Mouse (Mus musculus): ENCODE results near the gene Erbb2. TPM values are rescaled to one million over a fixed set of nuclear protein-coding genes. Genes with fewer than 3 reads are reported as not detected.

Erbb2 gene
- total RNA-seq, 2 experiments from 2014 or later, result not detected

DNA sequence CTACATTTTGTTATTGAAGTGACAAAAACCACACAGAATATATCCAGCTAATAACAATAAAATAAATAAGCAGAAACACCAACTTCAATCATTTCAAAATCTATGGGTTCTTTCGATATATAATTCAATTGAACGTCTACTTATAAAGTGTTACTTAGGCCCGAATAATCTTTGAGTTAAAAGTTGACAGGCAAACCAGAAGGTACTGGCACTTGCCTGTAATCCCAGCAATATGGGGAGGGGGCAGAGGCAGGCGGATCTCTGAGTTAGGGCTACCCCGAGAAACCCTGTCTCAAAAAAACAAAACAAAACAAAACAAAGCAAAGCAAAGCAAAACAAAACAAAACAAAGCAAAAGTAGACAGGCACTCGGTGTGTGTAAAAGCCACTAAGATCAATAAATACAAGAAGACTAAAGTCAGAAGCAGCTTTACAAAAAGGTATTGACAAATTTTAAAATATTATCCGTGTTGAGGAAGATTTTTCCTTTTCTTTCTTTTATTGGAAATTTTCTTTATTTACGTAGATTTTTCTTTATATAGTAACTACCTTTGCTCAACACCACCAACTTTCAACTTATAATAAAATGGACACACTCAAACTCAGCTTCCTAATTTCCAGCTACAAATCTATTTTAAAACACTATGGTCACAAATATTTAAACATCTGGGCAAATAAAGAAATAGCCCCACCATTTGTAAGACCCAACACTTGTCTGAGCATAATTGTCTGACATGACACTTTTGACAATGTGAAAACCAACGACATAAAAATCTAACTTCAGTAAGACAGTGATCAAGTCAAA is 63.6 kb downstream of the Erbb2 start:
- no peak for ATAC-seq (replicated peaks; ENCODE audit: low FRiP score, poor library complexity, severe bottlenecking)

DNA sequence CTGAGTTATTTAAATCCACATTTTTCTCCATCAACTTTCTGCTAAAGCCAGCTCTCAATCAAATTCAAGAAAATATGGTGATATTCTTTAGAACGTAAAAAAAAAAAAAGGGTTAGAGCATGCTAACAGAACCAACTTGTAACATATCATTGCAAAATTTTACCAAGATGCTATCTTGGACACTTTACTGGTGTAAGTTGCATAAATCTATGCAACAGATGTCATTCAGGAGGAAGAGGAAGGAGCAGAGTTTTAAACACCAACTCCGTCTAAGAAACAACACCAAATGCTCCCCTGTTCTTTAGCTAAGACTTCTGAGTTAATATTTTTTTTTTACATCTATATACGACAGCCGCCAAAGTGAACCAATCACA is 64.2 kb downstream of the Erbb2 start:
- ATAC-seq (replicated peaks; ENCODE audit: low FRiP score, poor library complexity, severe bottlenecking), result no peak

DNA sequence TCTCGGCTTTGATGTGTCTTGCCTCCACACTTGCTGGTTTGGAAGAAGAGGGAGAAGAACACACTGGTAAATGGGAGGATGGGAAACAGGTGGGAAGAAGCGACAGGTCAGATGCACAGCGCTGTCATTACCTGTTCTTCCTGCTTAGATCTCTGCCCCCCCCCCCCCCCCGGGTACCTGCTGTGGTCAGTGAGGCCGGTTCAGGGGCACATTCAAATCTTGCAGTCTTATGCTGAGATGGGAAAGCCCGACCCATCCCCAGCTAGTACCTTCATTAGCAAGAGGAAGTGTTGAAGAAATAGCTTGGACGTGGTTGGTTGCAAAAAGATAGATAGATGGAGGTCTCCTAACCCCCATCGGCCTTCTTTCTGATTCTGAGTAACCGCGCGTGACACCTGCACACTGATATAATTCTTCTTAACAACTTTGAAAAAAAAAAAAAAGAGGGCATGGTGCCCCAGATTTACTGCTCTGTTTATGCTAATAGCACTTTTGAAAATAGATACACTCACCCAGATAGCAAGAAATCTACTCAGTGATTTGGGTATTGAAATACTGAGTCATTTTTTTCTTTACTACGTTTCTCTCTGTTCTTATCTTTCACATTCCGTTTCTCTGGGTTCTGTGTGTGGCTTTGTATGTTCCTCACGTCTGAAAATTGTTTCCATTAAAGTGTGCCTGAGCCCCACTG is 64.9 kb downstream of the Erbb2 start:
- no peak for ATAC-seq (replicated peaks; ENCODE audit: low FRiP score, poor library complexity, severe bottlenecking)

DNA sequence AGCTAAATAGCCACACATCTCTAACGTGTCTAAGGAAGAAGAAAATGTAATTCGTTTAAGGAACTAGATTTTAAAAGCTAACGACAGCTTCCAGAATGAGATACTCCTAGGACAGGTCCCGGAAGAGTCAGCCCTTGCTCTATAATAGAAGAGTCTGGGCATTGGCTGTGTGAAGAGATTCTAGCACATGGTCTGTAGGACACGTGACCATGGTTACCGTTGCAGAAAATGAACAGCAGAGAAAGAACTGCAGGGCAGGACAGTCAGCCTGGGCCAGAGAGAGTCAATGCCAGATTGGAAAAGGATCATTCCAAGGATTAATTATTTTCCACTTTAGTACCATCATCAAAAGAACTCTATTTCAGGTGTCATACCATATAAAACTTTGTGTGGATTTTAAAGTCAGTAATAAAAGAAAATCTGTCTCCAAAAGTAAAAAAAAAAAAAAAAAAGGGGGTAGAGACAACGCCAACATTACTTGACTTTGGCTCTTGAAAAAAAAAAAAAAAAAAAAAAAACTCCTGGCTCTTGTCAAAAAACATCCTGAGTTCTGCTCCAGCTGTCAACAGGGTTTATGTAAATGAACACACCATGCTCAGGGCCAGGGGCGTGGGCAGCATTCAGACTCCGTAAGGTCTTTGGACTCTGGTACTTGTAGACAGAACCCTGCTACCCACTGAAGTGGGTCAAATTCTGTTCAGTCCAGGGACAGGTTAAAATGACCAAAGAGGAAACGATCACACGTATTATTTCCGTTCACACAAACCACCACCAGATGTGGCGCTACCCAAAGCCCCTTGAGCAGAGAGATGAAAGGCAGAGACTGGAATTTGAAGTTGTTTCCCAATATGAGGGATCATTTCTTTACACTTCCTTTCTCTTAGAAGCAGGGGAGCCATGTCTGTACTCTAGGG is 67.0 kb downstream of the Erbb2 start:
- ATAC-seq (replicated peaks; ENCODE audit: low FRiP score, poor library complexity, severe bottlenecking), result no peak

DNA sequence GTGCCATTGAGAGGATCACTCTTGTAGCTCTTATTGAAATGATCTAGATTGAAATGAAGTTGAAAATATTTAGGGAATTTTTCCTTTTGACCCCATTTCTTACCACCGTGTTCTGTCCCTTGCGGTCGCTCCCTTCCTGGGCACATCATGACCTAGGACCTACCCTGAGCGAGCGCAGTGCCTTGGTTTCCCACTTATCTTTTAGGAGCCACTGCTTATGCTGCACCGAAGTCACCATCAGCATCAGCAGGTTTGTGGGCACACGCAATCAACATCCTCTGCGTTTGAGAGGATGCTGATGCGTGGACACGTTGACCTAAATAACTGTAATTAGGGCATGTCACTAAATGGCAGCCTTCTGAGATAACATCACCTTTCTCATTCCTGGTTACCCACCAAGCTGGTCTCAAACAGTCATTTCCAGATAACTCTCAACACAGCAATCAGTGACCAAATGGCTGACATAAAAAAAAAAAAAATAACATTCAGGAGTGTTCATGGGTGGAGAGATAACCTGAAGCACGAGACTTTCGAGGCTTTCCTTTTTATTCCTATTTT is 67.7 kb downstream of the Erbb2 start:
- no peak for ATAC-seq (replicated peaks; ENCODE audit: low FRiP score, poor library complexity, severe bottlenecking)

DNA sequence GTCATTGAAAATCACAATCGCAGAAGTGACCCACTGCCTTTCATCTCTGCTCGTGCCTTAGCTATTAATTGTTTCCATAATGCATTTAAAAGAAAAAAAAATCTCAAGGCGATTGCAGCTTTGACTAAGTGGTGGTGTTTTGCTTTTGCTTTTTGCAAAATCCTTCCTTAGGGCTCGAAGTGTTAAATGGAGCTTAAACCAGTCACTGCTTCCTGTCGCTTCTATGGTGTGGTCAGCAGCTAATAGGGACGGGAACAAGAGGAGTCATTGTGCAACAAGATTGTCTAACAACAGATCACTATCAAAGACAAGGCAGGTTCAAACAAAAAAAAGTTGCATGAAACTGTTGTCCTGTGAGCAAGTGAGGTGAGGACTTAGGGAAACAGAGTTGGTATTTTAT is 69.0 kb downstream of the Erbb2 start:
- no peak for ATAC-seq (replicated peaks; ENCODE audit: low FRiP score, poor library complexity, severe bottlenecking)

DNA sequence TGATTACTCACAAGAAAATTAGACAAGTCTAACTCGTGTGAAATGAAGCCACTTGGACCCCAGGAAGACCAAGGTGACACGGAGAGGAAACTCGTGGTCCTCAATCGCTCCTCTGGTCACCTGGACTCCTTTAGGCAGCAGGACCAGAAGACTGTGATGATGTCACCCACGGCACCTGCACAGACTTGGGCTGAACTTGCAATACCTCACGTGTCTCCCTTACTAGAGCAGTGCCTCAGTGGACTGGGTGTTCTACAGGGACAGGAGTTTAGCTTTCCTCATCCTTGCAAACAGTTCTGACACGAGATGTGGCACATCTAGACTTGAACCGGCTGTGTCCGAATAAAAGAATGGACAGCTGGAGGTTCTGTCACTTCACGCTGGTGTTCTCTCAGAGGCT is 69.8 kb downstream of the Erbb2 start:
- no peak for ATAC-seq (replicated peaks; ENCODE audit: low FRiP score, poor library complexity, severe bottlenecking)

DNA sequence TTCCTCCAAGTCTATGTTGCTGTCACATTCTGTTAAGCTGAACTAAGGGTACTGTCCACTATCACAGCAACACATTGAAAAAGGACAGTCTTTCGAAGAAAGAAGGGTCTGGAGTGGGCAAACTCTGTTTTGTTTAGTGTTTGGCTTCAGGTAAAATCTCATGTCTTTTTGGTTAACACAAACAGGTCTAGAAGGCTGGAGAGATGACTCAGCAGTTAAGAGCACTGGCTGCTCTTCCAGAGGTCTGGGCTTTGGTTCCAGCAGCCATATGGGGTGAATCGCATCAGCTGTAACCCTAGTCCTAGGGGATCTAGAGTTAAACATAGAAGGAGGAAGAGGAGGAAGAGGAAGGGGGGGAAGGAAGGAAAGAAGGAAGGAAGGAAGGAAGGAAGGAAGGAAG is 73.5 kb downstream of the Erbb2 start:
- no peak for ATAC-seq (replicated peaks; ENCODE audit: low FRiP score, poor library complexity, severe bottlenecking)

Other genes with a start within 250 kb of the Erbb2 start
- gene Med1, start 219.2 kb upstream of the Erbb2 start, total RNA-seq (2015; ENCODE audit: low replicate concordance), result 46.9 and 62.9 TPM in 2 replicates
- gene Med1, start 219.2 kb upstream of the Erbb2 start, total RNA-seq (2017; ENCODE audit: low replicate concordance), result 29.0 and 35.2 TPM in 2 replicates
- gene Cdk12, start 209.4 kb upstream of the Erbb2 start, total RNA-seq (2015; ENCODE audit: low replicate concordance), result 58.0 and 63.3 TPM in 2 replicates
- 61.8 and 66.0 TPM in 2 replicates for gene Cdk12, start 209.4 kb upstream of the Erbb2 start, total RNA-seq (2017; ENCODE audit: low replicate concordance)
- not detected in 2 replicates for gene Neurod2, start 82.8 kb upstream of the Erbb2 start, total RNA-seq (2015; ENCODE audit: low replicate concordance)
- not detected in 2 replicates for gene Neurod2, start 82.8 kb upstream of the Erbb2 start, total RNA-seq (2017; ENCODE audit: low replicate concordance)
- not detected in 2 replicates for gene Ppp1r1b, start 64.1 kb upstream of the Erbb2 start, total RNA-seq (2015; ENCODE audit: low replicate concordance)
- gene Ppp1r1b, start 64.1 kb upstream of the Erbb2 start, total RNA-seq (2017; ENCODE audit: low replicate concordance), result not detected in 2 replicates
- gene Stard3, start 54.1 kb upstream of the Erbb2 start, total RNA-seq (2015; ENCODE audit: low replicate concordance), result 4.6 and 8.3 TPM in 2 replicates
- 5.6 and 7.6 TPM in 2 replicates for gene Stard3, start 54.1 kb upstream of the Erbb2 start, total RNA-seq (2017; ENCODE audit: low replicate concordance)
- gene Tcap, start 28.7 kb upstream of the Erbb2 start, total RNA-seq (2015; ENCODE audit: low replicate concordance), result not detected in 2 replicates
- gene Tcap, start 28.7 kb upstream of the Erbb2 start, total RNA-seq (2017; ENCODE audit: low replicate concordance), result not detected in 2 replicates
- not detected in 2 replicates for gene Pnmt, start 26.0 kb upstream of the Erbb2 start, total RNA-seq (2015; ENCODE audit: low replicate concordance)
- not detected in 2 replicates for gene Pnmt, start 26.0 kb upstream of the Erbb2 start, total RNA-seq (2017; ENCODE audit: low replicate concordance)
- gene Pgap3, start 12.0 kb upstream of the Erbb2 start, total RNA-seq (2015; ENCODE audit: low replicate concordance), result 2.2 and 3.4 TPM in 2 replicates
- 1.3 and 2.4 TPM in 2 replicates for gene Pgap3, start 12.0 kb upstream of the Erbb2 start, total RNA-seq (2017; ENCODE audit: low replicate concordance)
- gene Mien1, start 26.5 kb downstream of the Erbb2 start, total RNA-seq (2015; ENCODE audit: low replicate concordance), result 8.8 and 10.8 TPM in 2 replicates
- gene Mien1, start 26.5 kb downstream of the Erbb2 start, total RNA-seq (2017; ENCODE audit: low replicate concordance), result 5.3 and 6.3 TPM in 2 replicates
- gene Grb7, start 33.9 kb downstream of the Erbb2 start, total RNA-seq (2015; ENCODE audit: low replicate concordance), result 2.5 and 4.2 TPM in 2 replicates
- 0.61 TPM in 1 of 2 replicates, not detected in the other for gene Grb7, start 33.9 kb downstream of the Erbb2 start, total RNA-seq (2017; ENCODE audit: low replicate concordance)
- 19.5 and 21.0 TPM in 2 replicates for gene Ikzf3, start 133.6 kb downstream of the Erbb2 start, total RNA-seq (2015; ENCODE audit: low replicate concordance)
- gene Ikzf3, start 133.6 kb downstream of the Erbb2 start, total RNA-seq (2017; ENCODE audit: low replicate concordance), result 5.4 and 6.7 TPM in 2 replicates
- 7.5 and 8.3 TPM in 2 replicates for gene Zpbp2, start 138.6 kb downstream of the Erbb2 start, total RNA-seq (2015; ENCODE audit: low replicate concordance)
- gene Zpbp2, start 138.6 kb downstream of the Erbb2 start, total RNA-seq (2017; ENCODE audit: low replicate concordance), result 3.1 and 13.2 TPM in 2 replicates
- 54.5 and 58.4 TPM in 2 replicates for gene Ormdl3, start 174.9 kb downstream of the Erbb2 start, total RNA-seq (2015; ENCODE audit: low replicate concordance)
- gene Ormdl3, start 174.9 kb downstream of the Erbb2 start, total RNA-seq (2017; ENCODE audit: low replicate concordance), result 68.6 and 79.1 TPM in 2 replicates
- gene Lrrc3c, start 185.8 kb downstream of the Erbb2 start, total RNA-seq (2015; ENCODE audit: low replicate concordance), result not detected in 2 replicates
- not detected in 2 replicates for gene Lrrc3c, start 185.8 kb downstream of the Erbb2 start, total RNA-seq (2017; ENCODE audit: low replicate concordance)
- 5.4 TPM in 1 of 2 replicates, not detected in the other for gene Gm12355, start 213.2 kb downstream of the Erbb2 start, total RNA-seq (2015; ENCODE audit: low replicate concordance)
- gene Gm12355, start 213.2 kb downstream of the Erbb2 start, total RNA-seq (2017; ENCODE audit: low replicate concordance), result 1.1 and 3.9 TPM in 2 replicates
- gene Gsdma3, start 213.9 kb downstream of the Erbb2 start, total RNA-seq (2015; ENCODE audit: low replicate concordance), result not detected in 2 replicates
- gene Gsdma3, start 213.9 kb downstream of the Erbb2 start, total RNA-seq (2017; ENCODE audit: low replicate concordance), result not detected in 2 replicates
- not detected in 2 replicates for gene Gsdma2, start 234.3 kb downstream of the Erbb2 start, total RNA-seq (2015; ENCODE audit: low replicate concordance)
- gene Gsdma2, start 234.3 kb downstream of the Erbb2 start, total RNA-seq (2017; ENCODE audit: low replicate concordance), result not detected in 2 replicates